Mouse (Mus musculus): ENCODE measurements around the gene Ajap1. TPM values are rescaled to one million over a fixed set of nuclear protein-coding genes. Genes with fewer than 3 reads are reported as not detected.

Ajap1 gene
- polyA plus RNA-seq, 1 experiment = 18.6 TPM

GRCm38 (mm10) chr4:153442522-153442921, 40.1 kb downstream of the Ajap1 start:
- Histone ChIP-seq H3K4me1 (ENCODE audit: control insufficient read depth, insufficient read depth, low read length) (no peaks in the 10 kb centered on the region; the same call in 1 of the 2 replicates), H3K27me3 (ENCODE audit: control insufficient read depth, insufficient read depth, low read length) (no peaks in the 10 kb centered on the region; the same call in 1 of the 2 replicates), H3K4me3 (replicated peaks; ENCODE audit: insufficient read depth, low read depth, low read length) (no peak overlapping the region), H3K27ac (ENCODE audit: insufficient read depth, low read length) (no peak overlapping the region)
- DNase-seq = no peak
- TF ChIP-seq POLR2A (IDR thresholded peaks at IDR 0.05; ENCODE audit: borderline replicate concordance, insufficient read depth, low read length) = no peak
- no peak for TF ChIP-seq CTCF (IDR thresholded peaks at IDR 0.05; ENCODE audit: borderline replicate concordance, insufficient read depth, low read depth, low read length)
- 44% methylated on average over 10 of the region's 10 CpGs for WGBS

- Histone ChIP-seq H3K27ac (ENCODE audit: insufficient read depth, low read length) (no peak overlapping the region), H3K27me3 (ENCODE audit: control insufficient read depth, insufficient read depth, low read length) (no peaks in the 10 kb centered on the region; the same call in 1 of the 2 replicates), H3K4me1 (ENCODE audit: control insufficient read depth, insufficient read depth, low read length) (no peaks in the 10 kb centered on the region), H3K4me3 (replicated peaks; ENCODE audit: insufficient read depth, low read depth, low read length) (no peak overlapping the region)
- TF ChIP-seq POLR2A (IDR thresholded peaks at IDR 0.05; ENCODE audit: borderline replicate concordance, insufficient read depth, low read length) = no peak
- TF ChIP-seq CTCF (IDR thresholded peaks at IDR 0.05; ENCODE audit: borderline replicate concordance, insufficient read depth, low read depth, low read length) = no peak
- WGBS = 74% methylated on average over 11 of the region's 11 CpGs
- no peak for DNase-seq
Measured at GRCm38 (mm10) chr4:153439868-153440267, 42.7 kb downstream of the Ajap1 start.

- no peaks in the 10 kb centered on the region for H3K4me1 ChIP-seq (ENCODE audit: control insufficient read depth, insufficient read depth, low read length)
- 11% methylated on average over 12 of the region's 12 CpGs for WGBS
- no peak for DNase-seq
- no peak overlapping the region for H3K27ac ChIP-seq (ENCODE audit: insufficient read depth, low read length)
- TF ChIP-seq CTCF (IDR thresholded peaks at IDR 0.05; ENCODE audit: borderline replicate concordance, insufficient read depth, low read depth, low read length) = no peak
- no peak for TF ChIP-seq POLR2A (IDR thresholded peaks at IDR 0.05; ENCODE audit: borderline replicate concordance, insufficient read depth, low read length)
- no peak overlapping the region for H3K4me3 ChIP-seq (replicated peaks; ENCODE audit: insufficient read depth, low read depth, low read length)
- H3K27me3 ChIP-seq (ENCODE audit: control insufficient read depth, insufficient read depth, low read length) = no peaks in the 10 kb centered on the region; the same call in 1 of the 2 replicates
Measured at GRCm38 (mm10) chr4:153439031-153439430, 43.6 kb downstream of the Ajap1 start.

- no peak for DNase-seq
- Histone ChIP-seq H3K4me3 (replicated peaks; ENCODE audit: insufficient read depth, low read depth, low read length) (no peak overlapping the region), H3K27me3 (ENCODE audit: control insufficient read depth, insufficient read depth, low read length) (no peaks in the 10 kb centered on the region; the same call in 1 of the 2 replicates), H3K27ac (ENCODE audit: insufficient read depth, low read length) (no peak overlapping the region), H3K4me1 (ENCODE audit: control insufficient read depth, insufficient read depth, low read length) (no peaks in the 10 kb centered on the region)
- WGBS = 59% methylated on average over 9 of the region's 9 CpGs
- no peak for TF ChIP-seq CTCF (IDR thresholded peaks at IDR 0.05; ENCODE audit: borderline replicate concordance, insufficient read depth, low read depth, low read length)
- TF ChIP-seq POLR2A (IDR thresholded peaks at IDR 0.05; ENCODE audit: borderline replicate concordance, insufficient read depth, low read length) = no peak
Measured at GRCm38 (mm10) chr4:153437196-153437595, 45.4 kb downstream of the Ajap1 start.

DNA sequence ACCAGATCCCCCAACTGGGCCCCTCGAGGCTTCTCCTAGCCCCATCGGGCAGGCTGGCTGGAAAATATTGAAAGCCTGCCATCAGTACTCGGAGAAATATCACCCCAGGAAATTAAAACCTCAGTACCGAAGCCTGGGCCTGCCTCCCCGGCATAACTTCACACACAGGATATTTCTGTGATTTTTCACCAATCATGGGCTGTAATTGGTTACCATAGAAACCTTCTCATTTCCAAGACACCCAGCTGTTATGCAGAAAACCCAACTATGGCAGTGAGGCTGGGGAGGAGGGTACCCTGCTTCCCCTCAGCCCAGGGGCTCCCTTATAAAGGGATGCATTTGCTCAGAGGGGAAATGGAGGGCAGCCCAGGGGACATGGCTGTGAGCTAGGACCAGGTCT, 46.7 kb downstream of the Ajap1 start:
- Histone ChIP-seq H3K4me3 (replicated peaks; ENCODE audit: insufficient read depth, low read depth, low read length) (no peak overlapping the region), H3K27me3 (ENCODE audit: control insufficient read depth, insufficient read depth, low read length) (no peaks in the 10 kb centered on the region; the same call in 1 of the 2 replicates), H3K27ac (ENCODE audit: insufficient read depth, low read length) (no peak overlapping the region), H3K4me1 (ENCODE audit: control insufficient read depth, insufficient read depth, low read length) (no peaks in the 10 kb centered on the region)
- WGBS = 50% methylated on average over 5 of the region's 5 CpGs
- TF ChIP-seq POLR2A (IDR thresholded peaks at IDR 0.05; ENCODE audit: borderline replicate concordance, insufficient read depth, low read length) (no peak), CTCF (IDR thresholded peaks at IDR 0.05; ENCODE audit: borderline replicate concordance, insufficient read depth, low read depth, low read length) (no peak)
- no peak for DNase-seq

DNA sequence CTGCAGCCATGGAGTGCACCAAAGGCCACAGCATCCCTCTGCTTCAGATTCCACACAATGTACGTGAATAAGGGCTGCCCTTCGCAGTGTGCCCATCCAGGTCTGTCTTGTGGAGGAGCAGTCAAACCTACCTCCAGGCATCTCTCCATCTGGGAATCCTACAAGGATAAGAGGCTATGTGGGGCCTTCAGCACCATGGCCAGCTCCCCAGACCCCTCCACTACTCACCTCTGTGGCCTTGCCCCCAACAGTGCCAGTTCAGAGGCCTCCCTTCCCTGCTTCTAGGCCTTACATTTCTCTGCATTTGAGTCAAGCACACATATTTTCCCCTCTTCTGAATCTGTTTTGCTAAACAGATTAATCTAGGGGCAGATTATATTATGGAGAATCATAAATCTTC, 52.6 kb downstream of the Ajap1 start:
- no peak for TF ChIP-seq POLR2A (IDR thresholded peaks at IDR 0.05; ENCODE audit: borderline replicate concordance, insufficient read depth, low read length)
- no peak for TF ChIP-seq CTCF (IDR thresholded peaks at IDR 0.05; ENCODE audit: borderline replicate concordance, insufficient read depth, low read depth, low read length)
- 88% methylated on average over 2 of the region's 2 CpGs for WGBS
- H3K4me1 ChIP-seq (ENCODE audit: control insufficient read depth, insufficient read depth, low read length) = no peaks in the 10 kb centered on the region
- H3K4me3 ChIP-seq (replicated peaks; ENCODE audit: insufficient read depth, low read depth, low read length) = no peak overlapping the region
- H3K27ac ChIP-seq (ENCODE audit: insufficient read depth, low read length) = no peak overlapping the region
- H3K27me3 ChIP-seq (ENCODE audit: control insufficient read depth, insufficient read depth, low read length) = no peaks in the 10 kb centered on the region
- DNase-seq = no peak

GRCm38 (mm10) chr4:153425961-153426656, 56.5 kb downstream of the Ajap1 start:
- H3K4me3 ChIP-seq (replicated peaks; ENCODE audit: insufficient read depth, low read depth, low read length) = no peak overlapping the region
- 41% methylated on average over 16 of the region's 16 CpGs for WGBS
- no peak overlapping the region for H3K27ac ChIP-seq (ENCODE audit: insufficient read depth, low read length)
- no peaks in the 10 kb centered on the region for H3K4me1 ChIP-seq (ENCODE audit: control insufficient read depth, insufficient read depth, low read length)
- no peak for DNase-seq
- H3K27me3 ChIP-seq (ENCODE audit: control insufficient read depth, insufficient read depth, low read length) = no peaks in the 10 kb centered on the region
- TF ChIP-seq POLR2A (IDR thresholded peaks at IDR 0.05; ENCODE audit: borderline replicate concordance, insufficient read depth, low read length) (no peak), CTCF (IDR thresholded peaks at IDR 0.05; ENCODE audit: borderline replicate concordance, insufficient read depth, low read depth, low read length) (no peak)

- 79% methylated on average over 10 of the region's 10 CpGs for WGBS
- no peak for DNase-seq
Measured at GRCm38 (mm10) chr4:153424324-153424723, 58.3 kb downstream of the Ajap1 start.

More at GRCm38 (mm10) chr4:153424324-153424723, 58.3 kb downstream of the Ajap1 start:
- Histone ChIP-seq H3K4me3 (replicated peaks; ENCODE audit: insufficient read depth, low read depth, low read length) (no peak overlapping the region), H3K27ac (ENCODE audit: insufficient read depth, low read length) (no peak overlapping the region), H3K27me3 (ENCODE audit: control insufficient read depth, insufficient read depth, low read length) (no peaks in the 10 kb centered on the region), H3K4me1 (ENCODE audit: control insufficient read depth, insufficient read depth, low read length) (no peaks in the 10 kb centered on the region)
- TF ChIP-seq CTCF (IDR thresholded peaks at IDR 0.05; ENCODE audit: borderline replicate concordance, insufficient read depth, low read depth, low read length) (no peak), POLR2A (IDR thresholded peaks at IDR 0.05; ENCODE audit: borderline replicate concordance, insufficient read depth, low read length) (no peak)
